29 mouse cellular contexts compared by ENCODE assay signal in the genomic region with DNA sequence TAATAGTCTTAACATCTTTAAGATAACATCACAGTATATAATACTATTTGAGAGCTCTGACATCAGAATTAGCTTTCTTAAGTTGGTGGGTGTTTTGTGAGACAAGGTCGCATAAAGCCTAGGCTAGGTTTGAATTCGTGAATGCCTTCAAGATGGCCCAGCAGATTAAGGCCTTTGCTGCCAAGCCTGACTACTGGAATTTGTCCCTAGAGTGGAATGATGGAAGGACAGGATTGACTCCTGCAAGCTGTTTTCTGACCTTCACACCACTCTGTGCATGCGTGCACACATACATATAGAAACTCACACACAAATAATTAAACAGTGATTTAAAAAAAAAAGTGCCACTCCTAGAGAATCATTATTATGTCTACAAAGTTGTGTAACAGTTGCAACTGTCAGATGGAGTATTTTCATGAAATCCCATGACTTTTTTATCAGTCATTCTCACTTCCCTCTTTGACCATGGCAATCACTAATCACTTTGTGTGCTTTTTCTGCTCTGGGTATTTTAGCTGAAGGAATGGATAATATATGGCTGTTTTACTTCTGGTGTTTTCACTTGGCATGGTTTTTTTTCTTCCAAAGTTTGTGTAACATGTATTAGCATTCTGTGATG. TPM values are rescaled to one million over a fixed set of nuclear protein-coding genes. Genes with fewer than 3 reads are reported as not detected.
DNase-seq lines count a peak whose midpoint lies in the region; ATAC-seq and TF ChIP-seq lines count a peak whose summit lies in the region.
"Had no signal": no experiment of that assay in that cellular context is flagged by ENCODE, and none has a peak within 500 bp of the region (broad histone marks: within the 10 kb centered on the region; RNA-seq: fewer than 3 reads in every experiment).

No protein-coding gene starts in this region.

- TF ChIP-seq POLR2A in CH12.LX (IDR thresholded peaks at IDR 0.05; ENCODE audit: low read depth, low read length), result no peak

- TF ChIP-seq RAD21 in CH12.LX (IDR thresholded peaks at IDR 0.05; ENCODE audit: low read depth, low read length), result no peak

- no peaks in the 10 kb centered on the region for H3K9me3 ChIP-seq in heart, embryonic 15.5 days (replicated peaks)
- H3K9me3 ChIP-seq in CH12.LX (replicated peaks; ENCODE audit: low read length), result no peaks in the 10 kb centered on the region
- H3K9me3 ChIP-seq: forebrain, embryonic 10.5 days; intestine, embryonic 15.5 days; limb, embryonic 10.5 days; midbrain, embryonic 13.5 days; neural tube, embryonic 13.5 days had no signal

- TF ChIP-seq EP300 in CH12.LX (IDR thresholded peaks at IDR 0.05; ENCODE audit: low read length), result peak; percentile 55

- no peak for TF ChIP-seq CTCF in CH12.LX (conservative IDR thresholded peaks at IDR 0.05 in 1 of 2, IDR thresholded peaks at IDR 0.05 in 1 of 2; ENCODE audit: low read depth in 2 of 2, low read length in 2 of 2)

- ATAC-seq in heart, embryonic 15.5 days (replicated peaks; ENCODE audit: insufficient number of reproducible peaks, insufficient read depth, low FRiP score, low read depth), result no peak
- peak; percentile 16; the same call in 1 of the 2 replicates for ATAC-seq in common myeloid progenitor, adult 5-6 weeks (replicated peaks; ENCODE audit: low read depth, poor library complexity, severe bottlenecking)
- ATAC-seq in erythroid progenitor cell, adult 5-6 weeks (replicated peaks; ENCODE audit: low FRiP score, poor library complexity, severe bottlenecking), result no peak
- ATAC-seq: forebrain, embryonic 16.5 days; hindbrain, embryonic 16.5 days; intestine, embryonic 15.5 days; lung, postnatal 0 days; midbrain, embryonic 13.5 days had no signal

- H3K9ac ChIP-seq in heart, embryonic 15.5 days, result no peak overlapping the region
- H3K9ac ChIP-seq in CH12.LX (ENCODE audit: insufficient read depth, low read depth), result no peak overlapping the region
- H3K9ac ChIP-seq: intestine, embryonic 15.5 days; midbrain, embryonic 13.5 days; neural tube, embryonic 13.5 days had no signal

- 44% methylated on average over 3 of the region's 3 CpGs for WGBS in heart, embryonic 15.5 days

- peaks cover 26% of the 10 kb centered on the region for H3K4me1 ChIP-seq in heart, embryonic 15.5 days (replicated peaks)
- peaks cover 2 to 50% of the 10 kb centered on the region in 2 experiments; a peak in 3 of 4 replicates for H3K4me1 ChIP-seq in CH12.LX (ENCODE audit: control insufficient read depth in 1 of 2, insufficient read depth in 2 of 2)
- H3K4me1 ChIP-seq: intestine, embryonic 15.5 days had no signal

- peak overlapping the region; percentile 45; the same call in 1 of the 2 replicates for H3K27ac ChIP-seq in heart, embryonic 15.5 days
- no peak overlapping the region for H3K27ac ChIP-seq in CH12.LX (ENCODE audit: insufficient read depth, low read depth)
- H3K27ac ChIP-seq: forebrain, embryonic 10.5 days; intestine, embryonic 15.5 days; layer of hippocampus, adult 2 months; limb, embryonic 10.5 days; midbrain, embryonic 13.5 days; neural tube, embryonic 13.5 days; stomach, postnatal 0 days had no signal

- H3K79me2 ChIP-seq in CH12.LX (replicated peaks; ENCODE audit: control insufficient read depth, extremely low read depth, insufficient read depth, poor library complexity, severe bottlenecking), result peaks cover 82% of the 10 kb centered on the region

- H3K27me3 ChIP-seq in heart, embryonic 15.5 days, result no peaks in the 10 kb centered on the region
- no peaks in the 10 kb centered on the region for H3K27me3 ChIP-seq in CH12.LX (replicated peaks)
- H3K27me3 ChIP-seq in splenic B cell, adult 2 months (ENCODE audit: control insufficient read depth, insufficient read depth, low read length, poor library complexity, severe bottlenecking), result no peaks in the 10 kb centered on the region
- H3K27me3 ChIP-seq: intestine, embryonic 15.5 days; midbrain, embryonic 13.5 days; neural tube, embryonic 13.5 days had no signal

- no peak for DNase-seq in heart, postnatal 10 days
- no peak for DNase-seq in CH12.LX (ENCODE audit: extremely low read depth)
- peak; percentile 43 for DNase-seq in splenic B cell, adult 2 months (ENCODE audit: low read depth, low spot score)
- no peak for DNase-seq in right cerebral cortex, adult 2 months (ENCODE audit: low spot score in 2 of 2)
- DNase-seq: adrenal gland, postnatal 25 days; cerebellum, adult 9-10 months; gastrocnemius, postnatal 14 days; kidney, adult 9 months; kidney, postnatal 25 days; liver; retina, postnatal 1 day; right cerebral cortex, postnatal 4 days; thymus, adult 2 months; thymus, postnatal 4 days had no signal

- in situ Hi-C loops in CH12.LX (cut with MboI; ENCODE audit: low pct_ligation_motif_present, low pct_unique_long_range_greater_than_20kb, low sequenced_read_pairs), result no loop called here

- no peak overlapping the region for H3K4me3 ChIP-seq in heart, embryonic 15.5 days
- H3K4me3 ChIP-seq in CH12.LX (replicated peaks in 1 of 3; ENCODE audit: low read depth in 2 of 3, low read length in 2 of 3, poor library complexity in 1 of 3), result no peak overlapping the region
- H3K4me3 ChIP-seq: forebrain, embryonic 10.5 days; intestine, embryonic 15.5 days; layer of hippocampus, adult 2 months; limb, embryonic 10.5 days; midbrain, embryonic 13.5 days; myocyte; neural tube, embryonic 13.5 days had no signal

- no peak overlapping the region for H3K4me2 ChIP-seq in heart, embryonic 15.5 days
- no peak overlapping the region for H3K4me2 ChIP-seq in CH12.LX (ENCODE audit: insufficient read depth, low read depth, poor library complexity, severe bottlenecking)
- H3K4me2 ChIP-seq: heart, embryonic 11.5 days; intestine, embryonic 15.5 days; midbrain, embryonic 13.5 days; neural tube, embryonic 13.5 days had no signal

- H3K36me3 ChIP-seq in heart, embryonic 15.5 days, result peaks cover 6% of the 10 kb centered on the region
- H3K36me3 ChIP-seq in CH12.LX (replicated peaks in 1 of 2; ENCODE audit: control insufficient read depth in 1 of 2, insufficient read depth in 1 of 2, low read length in 1 of 2), result peaks cover 0 to 22% of the 10 kb centered on the region in 2 experiments
- 0 out of 2 replicates have a peak, but pooled peaks cover 4% of the 10 kb centered on the region for H3K36me3 ChIP-seq in splenic B cell, adult 2 months (ENCODE audit: control insufficient read depth, insufficient read depth, low read length, poor library complexity, severe bottlenecking)

- dilution Hi-C loops in CH12.LX (cut with MboI; ENCODE audit: extremely low pct_ligation_motif_present, extremely low pct_unique_long_range_greater_than_20kb, low sequenced_read_pairs), result no loop called here

- intact Hi-C loops in heart, postnatal 10 days (cut with DNase I), result no loop called here

TF ChIP-seq in CH12.LX, 34 proteins besides CTCF, POLR2A, EP300 and RAD21:
- no peak for TF ChIP-seq JUND (conservative IDR thresholded peaks at IDR 0.05; ENCODE audit: low read depth, low read length)
- 0 out of 2 replicates have a peak, but pooled peaks have one; percentile 15 for TF ChIP-seq MEF2A (IDR thresholded peaks at IDR 0.05; ENCODE audit: borderline replicate concordance, low read depth, low read length)
- TF ChIP-seq MXI1 (IDR thresholded peaks at IDR 0.05; ENCODE audit: low read depth, low read length), result 0 out of 2 replicates have a peak, but pooled peaks have one; percentile 27
- TF ChIP-seq HCFC1 (IDR thresholded peaks at IDR 0.05; ENCODE audit: low read depth, low read length), result no peak
- TF ChIP-seq IRF4 (IDR thresholded peaks at IDR 0.05; ENCODE audit: low read depth, low read length), result peak; percentile 48; the same call in 1 of the 2 replicates
- peak; percentile 42 for TF ChIP-seq ZNF384 (IDR thresholded peaks at IDR 0.05; ENCODE audit: low read depth, low read length)
- TF ChIP-seq ZMIZ1 (IDR thresholded peaks at IDR 0.05; ENCODE audit: low read depth, low read length), result 0 out of 2 replicates have a peak, but pooled peaks have one; percentile 31
TF ChIP-seq in CH12.LX: peak in this region for 5.

RNA-seq across cellular contexts. Expression of gene Arf4, which starts 5.2 kb away (rescaled TPM):
- 391 and 431 TPM in 2 replicates for polyA plus RNA-seq in heart, embryonic 15.5 days (2015; fragmentation: Nextera tagmentation; extraction: Ambion mirVana)
- total RNA-seq in heart, postnatal 10 days (2021), result 100 to 1,000 TPM; 127 to 134 TPM
- total RNA-seq in CH12.LX (2012; rRNA removed) (43.3 and 50.7 TPM in 2 replicates), CH12.LX (2014; rRNA removed) (66.6 and 74.2 TPM in 2 replicates)
- 84.0 and 86.4 TPM in 2 replicates for polyA plus RNA-seq in CH12.LX (2012; ENCODE audit: insufficient read length, low read depth)
- total RNA-seq in common myeloid progenitor, adult 5-6 weeks (2017), result 113 and 135 TPM in 2 replicates
- total RNA-seq in erythroid progenitor cell, adult 5-6 weeks (2015; ENCODE audit: low replicate concordance), result 95.1 and 143 TPM in 2 replicates
- total RNA-seq in erythroid progenitor cell, adult 5-6 weeks (2017; ENCODE audit: low replicate concordance), result 17.3 and 44.2 TPM in 2 replicates

RNA-seq across cellular contexts. Expression of gene Pde12, which starts 26.6 kb away (rescaled TPM):
- 7.1 and 8.0 TPM in 2 replicates for polyA plus RNA-seq in heart, embryonic 15.5 days (2015; fragmentation: Nextera tagmentation; extraction: Ambion mirVana)
- total RNA-seq in heart, postnatal 10 days (2021), result 1 to 10 TPM; 5.8 to 6.1 TPM
- total RNA-seq in CH12.LX (2012; rRNA removed) (8.4 and 10.6 TPM in 2 replicates), CH12.LX (2014; rRNA removed) (13.9 and 14.2 TPM in 2 replicates)
- 11.9 and 14.9 TPM in 2 replicates for polyA plus RNA-seq in CH12.LX (2012; ENCODE audit: insufficient read length, low read depth)
- total RNA-seq in common myeloid progenitor, adult 5-6 weeks (2017), result 16.5 and 18.7 TPM in 2 replicates
- 2.2 and 5.4 TPM in 2 replicates for total RNA-seq in erythroid progenitor cell, adult 5-6 weeks (2015; ENCODE audit: low replicate concordance)
- 5.9 and 7.4 TPM in 2 replicates for total RNA-seq in erythroid progenitor cell, adult 5-6 weeks (2017; ENCODE audit: low replicate concordance)

RNA-seq across cellular contexts. Expression of gene Dnah12, which starts 50.0 kb away (rescaled TPM):
- polyA plus RNA-seq in heart, embryonic 15.5 days (2015; fragmentation: Nextera tagmentation; extraction: Ambion mirVana), result 0.09 TPM in 2 replicates
- under 1 TPM; 0.05 TPM for total RNA-seq in heart, postnatal 10 days (2021)
- total RNA-seq in CH12.LX (2012; rRNA removed) (0.04 TPM in 2 replicates), CH12.LX (2014; rRNA removed) (0.13 and 0.19 TPM in 2 replicates)
- 0.04 and 0.07 TPM in 2 replicates for polyA plus RNA-seq in CH12.LX (2012; ENCODE audit: insufficient read length, low read depth)
- total RNA-seq in common myeloid progenitor, adult 5-6 weeks (2017), result 1.9 and 2.8 TPM in 2 replicates
- total RNA-seq in erythroid progenitor cell, adult 5-6 weeks (2015; ENCODE audit: low replicate concordance), result 1.4 TPM in 1 of 2 replicates, not detected in the other
- total RNA-seq in erythroid progenitor cell, adult 5-6 weeks (2017; ENCODE audit: low replicate concordance), result under 0.01 TPM in 1 of 2 replicates, not detected in the other
- total RNA-seq: adrenal gland, postnatal 25 days; gastrocnemius, postnatal 14 days had no signal
- polyA plus RNA-seq: forebrain, embryonic 10.5 days; limb, embryonic 10.5 days; myocyte had no signal
